Mouse (Mus musculus) cerebellum, postnatal 14 days (tissue): ENCODE results near the gene Pkp4.

ENCODE experiments used
- DNase-seq, 2 experiments: peaks; one replicate each; pipeline ENCODE4 v3.0.0; 2021; ENCODE audit warnings: mixed read lengths in 2 of 2

The Pkp4 gene

DNA sequence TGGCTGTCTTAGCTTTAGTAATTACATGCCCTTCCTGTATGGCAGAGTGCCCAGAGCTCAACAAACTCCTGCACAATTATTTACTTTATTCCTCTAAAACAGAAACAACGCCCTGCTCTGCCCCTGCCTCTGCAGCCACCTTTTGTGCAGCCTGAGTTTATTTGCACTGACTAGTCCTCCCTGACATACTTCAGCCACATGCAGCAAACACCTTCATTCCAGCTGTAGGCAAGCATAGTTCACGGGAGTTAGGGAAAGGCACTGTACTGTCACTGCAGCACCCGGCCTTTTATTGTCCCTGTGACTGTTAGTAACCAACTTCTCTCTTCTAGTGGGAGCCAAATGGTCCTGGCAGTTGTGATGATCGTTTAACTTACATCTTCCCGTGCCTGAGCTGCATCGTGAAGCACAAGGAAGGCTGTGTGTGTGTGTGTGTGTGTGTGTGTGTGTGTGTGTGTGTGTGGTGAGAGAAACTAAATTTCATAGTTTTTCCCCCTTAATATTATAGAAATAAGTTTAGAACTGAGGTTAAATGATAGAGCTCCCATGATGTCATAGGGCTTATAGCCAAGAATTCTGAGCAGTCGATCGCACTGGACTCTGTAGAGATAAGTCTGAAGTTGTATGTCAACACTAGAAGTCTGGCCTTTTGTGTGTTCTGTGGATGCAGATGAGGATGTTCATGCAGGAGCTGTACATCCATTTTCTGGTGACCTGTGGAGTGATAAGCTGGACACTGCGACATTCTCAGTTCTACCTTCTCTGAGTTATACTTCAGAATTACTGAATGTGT is 59.5 kb downstream of the Pkp4 start:
- DNase-seq = no peak

DNA sequence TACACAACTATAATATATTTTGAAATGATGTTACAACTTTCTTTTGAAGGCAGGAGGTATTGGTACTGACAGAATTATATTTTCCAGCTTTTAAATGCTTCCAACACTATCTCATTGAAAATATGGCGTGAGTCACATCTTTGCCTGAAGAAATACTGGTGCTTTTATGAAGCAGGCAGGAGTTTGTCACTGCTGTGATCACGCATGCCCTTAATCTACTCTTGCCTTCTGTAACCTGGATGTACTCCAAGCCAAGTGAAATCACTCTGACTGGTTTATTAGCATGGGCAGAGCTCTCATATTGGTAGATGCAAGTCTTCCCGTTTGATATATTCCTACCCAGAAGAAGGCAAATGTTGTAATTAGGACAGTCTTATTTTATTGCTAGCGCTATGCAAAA is 65.7 kb downstream of the Pkp4 start:
- peak in 1 of 2 experiments; percentile 42 for DNase-seq

DNA sequence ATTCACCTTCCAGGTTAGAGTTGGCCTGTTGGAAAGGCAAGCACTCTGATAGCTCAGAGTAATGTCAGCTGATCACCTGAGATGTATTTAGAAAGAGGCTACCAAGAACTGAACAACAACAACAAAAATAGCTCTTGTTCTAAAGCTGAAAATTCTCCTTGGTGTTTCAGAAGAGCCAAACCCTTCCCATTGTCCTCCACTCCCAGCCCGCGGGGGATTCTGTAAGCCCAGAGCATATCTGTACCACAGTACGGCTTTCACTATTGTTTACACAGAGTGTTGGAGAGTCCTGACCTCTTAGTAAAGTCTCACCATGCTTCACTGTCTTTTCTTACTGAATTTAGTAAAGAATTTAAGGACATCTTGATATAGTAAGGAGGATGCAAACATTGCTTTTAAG is 66.4 kb downstream of the Pkp4 start:
- no peak for DNase-seq

DNA sequence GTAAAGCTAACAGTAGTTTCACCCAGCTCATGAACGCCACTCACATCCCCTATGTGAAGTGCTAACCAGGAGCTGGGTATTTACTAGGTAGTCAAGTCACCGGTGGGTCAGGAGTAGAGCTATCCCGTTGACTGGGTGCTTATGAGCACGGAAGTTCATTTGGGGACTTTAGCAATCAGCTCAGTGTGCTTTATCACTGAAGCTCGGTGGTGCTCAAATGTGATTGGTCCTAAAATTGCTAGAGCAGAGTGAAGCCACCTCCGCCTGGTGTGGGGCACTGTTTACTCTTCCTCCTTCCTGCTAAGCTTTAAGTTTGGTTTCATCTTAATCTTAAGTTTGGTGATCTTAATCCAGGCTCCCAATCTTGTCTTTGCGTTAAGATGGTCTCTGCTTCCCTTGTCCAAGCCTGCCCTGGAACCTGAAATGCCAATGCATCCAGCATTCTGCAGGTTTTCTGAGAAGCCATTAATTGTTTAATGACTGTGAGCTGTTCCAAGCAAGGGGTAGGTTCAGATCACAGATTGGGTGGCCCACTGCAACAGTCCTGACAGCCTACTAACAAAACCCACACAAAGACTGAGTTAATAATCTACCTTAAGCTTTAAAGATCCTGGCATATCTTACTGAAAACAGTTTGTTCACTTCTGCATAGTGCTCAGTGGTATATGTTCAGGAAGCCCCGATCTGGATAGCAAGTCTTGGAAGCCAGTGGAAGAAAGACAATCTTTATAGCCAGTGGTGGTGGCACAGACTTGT is 67.0 kb downstream of the Pkp4 start:
- no peak for DNase-seq

DNA sequence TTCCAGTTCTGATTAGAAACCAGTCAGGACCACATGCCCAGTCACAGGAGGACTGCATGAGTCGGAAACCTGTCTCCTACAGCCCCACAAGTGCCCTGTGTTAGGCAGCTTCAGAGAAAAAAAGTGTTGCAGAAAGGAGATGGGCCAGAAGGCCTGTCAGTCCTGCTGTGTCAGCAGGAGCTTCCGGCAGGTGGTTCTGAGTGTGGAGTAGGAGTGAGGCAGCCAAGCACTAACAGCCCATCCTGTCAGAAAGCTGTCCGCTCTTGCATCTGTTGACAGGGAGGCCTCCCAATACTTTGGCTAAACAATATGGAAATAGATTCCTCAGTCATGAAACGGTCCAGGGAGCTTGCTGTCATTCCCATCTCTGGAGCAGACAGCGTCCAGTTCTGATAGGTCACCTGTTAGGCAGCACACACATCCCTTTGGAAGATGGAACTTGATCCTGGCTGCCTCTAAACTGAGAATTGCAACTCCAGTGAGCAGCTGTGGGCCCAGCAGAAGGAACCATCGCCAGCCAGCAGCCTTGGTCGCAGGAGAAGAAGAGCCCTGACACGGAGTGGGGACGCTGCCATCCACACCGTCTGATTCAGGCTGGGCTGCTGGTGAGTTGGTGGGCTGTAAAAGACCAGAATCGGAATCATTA is 68.7 kb downstream of the Pkp4 start:
- DNase-seq = peak; percentile 59 to 63

DNA sequence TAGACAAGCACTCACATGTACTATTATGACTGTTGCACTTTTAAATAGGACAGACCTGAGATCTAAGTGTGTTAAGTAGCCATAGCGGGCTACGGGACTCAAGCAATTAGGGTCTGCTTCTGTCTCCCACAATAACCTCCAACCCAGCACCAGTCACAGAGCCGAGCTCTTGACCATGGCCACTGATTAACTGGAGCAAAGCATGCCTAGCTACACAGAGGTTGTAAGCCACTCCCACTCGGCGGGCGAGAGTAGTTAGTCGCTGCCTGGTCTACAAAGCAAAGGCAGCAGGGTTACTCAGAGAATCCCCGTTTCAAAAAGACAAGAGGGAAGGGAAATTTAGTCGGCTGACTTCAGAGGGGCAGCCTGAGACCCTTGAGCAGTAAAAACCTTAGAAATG is 70.0 kb downstream of the Pkp4 start:
- DNase-seq = no peak

DNA sequence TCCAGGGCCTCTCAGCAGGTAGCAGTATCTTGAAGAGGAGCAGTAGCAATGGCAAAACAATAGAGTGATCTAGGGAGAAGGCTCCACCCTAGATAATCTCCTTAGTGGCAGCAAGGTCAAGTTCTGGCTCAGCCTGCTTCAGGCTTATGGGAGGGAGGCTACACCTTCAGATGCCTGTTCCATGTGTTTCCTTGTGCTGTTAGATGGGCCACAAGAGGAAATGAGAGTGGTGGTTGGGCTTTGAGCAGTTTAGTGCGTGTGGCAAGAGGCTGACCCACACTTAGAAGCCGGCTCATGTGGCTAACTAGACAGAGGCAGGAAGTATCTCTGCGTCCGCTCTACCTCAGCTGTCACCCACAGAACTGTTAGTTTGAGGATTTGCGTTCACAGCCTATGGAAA is 70.9 kb downstream of the Pkp4 start:
- no peak for DNase-seq

DNA sequence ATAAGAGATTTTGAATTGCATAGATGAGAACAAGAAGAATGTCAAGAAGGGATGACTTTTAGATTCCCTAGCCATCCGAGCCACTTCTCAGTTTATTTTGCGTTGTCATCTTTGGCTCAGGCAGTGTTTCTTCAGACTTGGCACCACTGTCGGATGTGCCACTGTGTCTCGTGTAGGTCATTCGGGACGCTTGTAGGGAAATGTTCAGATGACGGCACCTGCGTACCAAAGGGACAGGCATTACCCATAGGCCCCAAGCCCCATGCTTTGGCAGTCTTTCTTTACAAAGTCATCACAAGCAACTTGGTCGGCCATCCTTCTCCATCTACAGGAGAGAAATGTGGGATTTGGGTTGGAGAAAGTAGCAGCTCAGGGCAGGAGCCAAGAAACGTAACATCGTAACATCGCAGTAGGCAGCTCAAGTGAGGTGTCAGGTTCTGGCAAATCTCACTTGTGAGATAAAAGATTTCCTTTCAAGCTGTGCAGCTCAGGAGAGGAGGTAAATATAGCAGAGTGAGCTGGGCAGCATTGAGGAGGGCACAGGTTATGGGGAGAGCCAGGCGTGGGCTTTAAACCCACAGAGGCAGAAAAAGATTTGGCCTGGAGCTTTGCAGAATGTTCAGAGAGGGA is 72.8 kb downstream of the Pkp4 start:
- peak; percentile 32 to 50 for DNase-seq

DNA sequence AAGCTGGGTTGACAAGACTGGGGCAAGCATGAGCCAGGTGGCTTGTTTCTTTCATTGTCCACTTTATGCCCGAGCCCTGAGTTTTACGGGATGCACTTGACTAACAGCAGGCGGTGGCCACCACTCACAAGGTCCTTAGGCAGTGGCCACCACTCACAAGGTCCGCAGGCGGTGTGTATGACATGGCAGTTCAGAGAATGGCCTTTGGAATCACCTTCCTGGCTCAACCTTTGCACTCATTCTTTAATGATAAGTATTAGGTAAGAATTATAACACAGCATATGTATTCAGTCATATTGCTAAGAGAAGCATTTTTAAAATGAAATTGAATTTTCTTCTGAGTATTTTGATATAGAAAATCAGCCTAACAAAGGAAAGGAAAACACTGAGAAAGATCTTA is 73.3 kb downstream of the Pkp4 start:
- DNase-seq = no peak

DNA sequence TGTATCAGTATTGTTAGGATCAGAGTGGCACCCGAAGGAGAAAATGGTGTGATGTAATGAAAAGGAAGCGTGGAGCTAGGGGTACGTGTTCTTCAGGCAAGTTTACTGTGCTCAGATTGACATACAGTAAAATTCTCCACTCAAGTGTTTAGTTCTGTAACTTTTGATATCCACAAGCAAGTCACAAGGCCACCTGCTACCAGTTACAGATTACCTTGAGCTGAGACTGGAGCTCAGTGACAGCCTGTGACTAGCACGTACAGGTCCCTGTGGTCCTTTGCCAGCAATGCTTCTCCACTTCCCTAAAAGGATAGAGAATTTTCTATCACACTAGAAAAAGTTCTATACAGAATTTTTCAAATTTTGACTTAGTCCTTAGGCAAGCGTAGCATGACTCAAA is 73.9 kb downstream of the Pkp4 start:
- no peak for DNase-seq

DNA sequence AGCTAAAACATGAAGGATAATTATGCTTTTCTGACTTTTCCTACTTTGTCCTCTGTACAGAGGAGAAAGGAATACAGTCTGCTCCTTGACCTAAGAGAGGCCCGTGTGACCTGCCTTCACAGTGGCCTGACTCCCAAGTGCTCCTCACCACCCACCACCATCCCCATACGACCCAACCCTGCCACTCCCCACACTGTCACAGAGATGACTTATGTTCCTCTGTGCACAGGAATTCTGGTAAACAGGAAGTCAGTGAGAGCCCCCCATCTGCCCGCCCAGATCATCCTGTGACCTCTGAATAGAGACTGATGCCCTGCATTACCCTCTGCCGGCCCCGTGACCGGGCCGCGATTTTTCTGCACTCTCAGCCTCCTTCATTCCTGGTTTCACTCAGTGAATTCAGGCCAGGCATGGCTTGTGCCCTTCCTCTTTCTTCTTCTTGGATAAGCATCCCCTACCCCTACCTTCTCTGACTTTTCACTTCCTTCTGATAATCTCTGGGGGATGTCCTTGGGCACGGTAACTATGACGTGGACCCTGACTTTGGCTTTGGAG is 79.3 kb downstream of the Pkp4 start:
- no peak for DNase-seq

DNA sequence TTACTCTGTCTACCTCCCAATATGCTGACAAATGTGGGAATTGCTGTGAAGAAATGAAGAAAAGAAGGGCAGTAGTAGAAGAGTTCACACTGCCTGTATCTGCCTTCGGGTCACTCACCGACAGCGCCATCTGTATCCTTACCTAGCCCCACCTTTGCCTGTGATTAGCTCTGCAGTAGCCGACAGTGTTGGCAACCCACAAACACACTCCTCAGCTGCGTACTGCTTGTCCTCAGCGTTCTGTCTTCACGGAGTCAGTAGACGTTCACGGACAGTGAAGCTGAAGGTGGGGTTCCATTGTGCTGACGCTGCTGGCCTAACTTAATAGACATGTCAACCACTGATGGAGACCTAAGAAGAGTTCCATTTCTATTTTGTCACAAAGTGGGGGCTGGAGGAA is 81.5 kb downstream of the Pkp4 start:
- DNase-seq = no peak

DNA sequence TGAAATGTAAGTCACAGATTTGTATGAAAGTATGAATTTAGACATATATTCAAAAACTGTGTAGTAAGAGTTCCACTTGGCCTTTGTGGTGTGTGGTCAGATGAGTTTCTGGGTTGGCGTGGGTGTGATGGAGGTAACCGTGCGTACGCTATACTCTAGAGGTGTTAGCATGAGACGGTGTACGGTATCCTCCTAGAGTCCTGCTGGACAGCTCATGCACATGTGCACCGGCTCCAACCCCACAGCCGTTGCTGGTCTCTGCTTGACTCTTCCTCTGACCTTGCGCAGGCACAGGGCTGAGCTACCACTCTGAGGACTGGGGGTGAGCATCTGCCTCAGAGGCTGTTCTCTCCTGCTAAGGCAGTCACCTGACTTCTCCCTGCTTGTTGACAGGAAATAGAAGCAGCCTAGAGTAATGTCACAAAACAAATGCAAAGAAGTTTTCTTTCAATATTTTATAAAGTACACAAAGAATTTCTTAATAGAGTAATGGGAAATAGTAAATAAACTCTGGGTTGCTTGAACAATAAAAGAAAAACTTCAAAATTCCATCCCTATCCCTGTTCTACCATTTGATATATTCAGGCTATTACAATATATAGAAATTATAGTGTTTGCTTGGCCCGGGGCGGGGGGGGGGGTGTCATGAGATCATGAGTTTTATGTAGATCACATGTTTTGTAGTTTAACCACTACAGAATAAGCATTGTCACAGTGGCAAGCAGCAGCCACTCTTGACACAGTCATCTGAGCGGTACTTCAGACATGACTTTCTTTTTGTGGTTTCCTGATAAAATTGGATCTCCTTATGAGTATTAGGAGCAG is 83.8 kb downstream of the Pkp4 start:
- no peak for DNase-seq

DNA sequence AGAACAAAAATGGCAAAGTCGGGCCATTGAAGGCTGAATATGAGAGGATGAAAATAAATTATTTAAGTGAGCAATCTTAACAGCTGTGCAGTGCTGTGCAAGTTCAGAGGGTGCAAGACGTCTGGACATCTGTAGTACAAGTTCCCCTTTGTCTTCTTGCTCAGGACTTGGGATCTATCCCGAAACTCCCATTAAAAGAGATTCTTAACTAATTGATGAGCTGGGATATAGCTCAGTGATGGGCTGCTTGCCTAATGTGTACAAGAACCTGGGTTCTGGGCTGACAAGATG is 84.4 kb downstream of the Pkp4 start:
- no peak for DNase-seq

DNA sequence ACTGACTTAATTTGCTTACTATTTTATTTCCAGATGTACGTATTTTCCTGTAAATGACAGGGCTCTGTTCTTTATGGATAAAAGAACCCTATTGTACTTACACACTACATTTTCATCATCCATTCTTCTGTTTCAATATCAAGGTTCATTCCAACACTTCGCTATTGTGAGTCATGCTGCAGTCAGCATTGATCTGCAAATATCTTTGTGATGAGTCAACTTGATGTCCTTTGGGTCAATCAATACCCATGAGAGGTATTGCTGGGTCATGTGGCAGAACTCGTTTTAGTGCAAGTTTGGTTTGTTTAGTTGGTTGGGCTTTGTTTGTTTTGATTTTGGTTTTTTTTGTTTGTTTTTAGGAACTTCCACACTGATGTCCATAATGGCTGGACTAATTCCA is 88.2 kb downstream of the Pkp4 start:
- DNase-seq = no peak

DNA sequence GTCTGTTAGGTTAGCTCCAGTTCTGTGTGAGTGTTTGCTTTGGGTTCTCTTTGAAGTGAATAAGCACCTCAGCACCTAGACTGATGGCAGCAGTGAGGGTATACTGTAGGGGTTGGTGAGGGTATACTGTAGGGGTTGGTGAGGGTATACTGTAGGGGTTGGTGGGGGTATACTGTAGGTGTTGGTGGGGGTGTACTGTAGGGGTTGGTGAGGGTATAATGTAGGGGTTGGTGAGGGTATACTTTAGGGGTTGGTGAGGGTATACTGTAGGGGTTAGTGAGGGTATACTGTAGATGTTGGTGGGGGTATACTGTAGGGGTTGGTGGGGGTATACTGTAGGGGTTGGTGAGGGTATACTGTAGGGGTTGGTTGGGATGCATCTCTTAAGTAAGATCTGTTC is 92.2 kb downstream of the Pkp4 start:
- DNase-seq = no peak

DNA sequence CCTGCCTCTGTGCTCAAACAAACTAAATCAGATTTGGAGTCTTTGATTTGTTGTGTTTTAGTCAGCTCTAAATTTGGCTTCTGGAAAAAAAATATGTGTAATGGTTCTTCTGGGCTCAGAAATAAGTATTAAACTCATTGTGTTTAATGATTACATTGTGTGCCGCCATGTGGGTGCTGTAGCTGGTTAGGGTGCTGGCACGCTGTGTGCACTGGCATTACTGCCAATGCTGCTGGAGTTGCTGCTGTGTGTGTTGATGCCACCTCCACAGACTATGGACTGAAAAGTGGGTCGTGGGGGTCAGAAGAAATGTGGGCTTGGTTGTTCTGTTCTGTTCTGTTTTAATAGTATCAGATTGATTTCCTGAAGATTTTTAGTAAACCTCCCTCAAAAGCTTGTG is 92.8 kb downstream of the Pkp4 start:
- no peak for DNase-seq

DNA sequence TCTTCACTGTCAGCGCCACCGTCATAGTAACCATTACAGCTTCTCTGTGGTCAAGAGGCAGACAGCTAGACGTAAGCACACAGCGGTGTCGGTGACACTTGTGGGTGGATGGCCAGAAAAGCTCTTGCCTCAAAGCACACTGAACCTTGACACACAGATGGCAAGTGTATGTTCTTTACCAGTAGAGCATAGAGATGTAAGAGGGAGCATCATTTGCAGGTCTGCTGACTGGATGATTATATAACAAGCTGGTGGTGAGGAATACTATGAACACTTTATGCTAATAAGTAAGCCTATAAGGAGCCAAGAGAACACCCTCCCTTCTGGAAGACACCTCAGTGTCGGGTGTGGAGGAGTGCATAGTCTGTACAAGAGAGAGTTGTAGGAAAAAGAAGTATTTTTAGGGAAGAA is 98.2 kb downstream of the Pkp4 start:
- no peak for DNase-seq

DNA sequence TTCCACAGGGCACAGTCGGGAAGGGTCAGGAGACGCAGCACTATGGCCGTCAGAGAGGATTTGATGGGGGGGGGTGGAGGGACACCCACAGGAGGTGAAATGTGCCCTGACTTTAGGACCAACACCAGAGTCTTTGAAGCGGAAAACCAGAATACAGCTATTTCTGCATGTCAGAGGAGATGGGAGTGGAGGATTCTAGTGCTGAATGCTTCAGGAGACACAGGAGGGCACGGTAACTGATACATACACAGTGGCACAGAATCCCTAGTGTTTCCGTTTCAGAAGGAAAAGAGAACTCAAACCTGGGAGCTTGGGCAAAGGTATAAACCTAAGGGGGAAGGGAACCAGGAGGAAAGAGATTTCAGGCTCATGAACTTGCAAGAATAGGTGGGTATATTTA is 98.7 kb downstream of the Pkp4 start:
- no peak for DNase-seq

DNA sequence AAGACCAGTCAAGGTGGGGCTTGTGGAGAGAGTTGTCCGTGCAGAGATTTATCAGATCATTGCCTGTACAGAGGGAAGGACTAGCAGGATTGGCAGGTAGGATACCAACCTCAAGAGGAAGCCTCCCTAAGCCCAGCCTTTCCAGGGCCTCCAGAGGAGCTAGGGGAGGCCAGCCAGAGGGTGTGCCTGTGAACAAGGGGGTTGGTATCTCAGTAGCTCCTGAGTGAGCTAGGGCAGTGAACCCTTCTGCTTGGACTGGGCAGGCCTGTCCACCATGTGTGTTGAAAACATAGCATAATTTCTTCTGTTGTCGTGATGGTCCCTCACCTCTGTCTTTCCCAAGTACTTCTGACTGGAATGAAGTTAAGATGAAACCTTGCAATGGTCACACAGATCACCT is 100.6 kb downstream of the Pkp4 start:
- no peak for DNase-seq

DNA sequence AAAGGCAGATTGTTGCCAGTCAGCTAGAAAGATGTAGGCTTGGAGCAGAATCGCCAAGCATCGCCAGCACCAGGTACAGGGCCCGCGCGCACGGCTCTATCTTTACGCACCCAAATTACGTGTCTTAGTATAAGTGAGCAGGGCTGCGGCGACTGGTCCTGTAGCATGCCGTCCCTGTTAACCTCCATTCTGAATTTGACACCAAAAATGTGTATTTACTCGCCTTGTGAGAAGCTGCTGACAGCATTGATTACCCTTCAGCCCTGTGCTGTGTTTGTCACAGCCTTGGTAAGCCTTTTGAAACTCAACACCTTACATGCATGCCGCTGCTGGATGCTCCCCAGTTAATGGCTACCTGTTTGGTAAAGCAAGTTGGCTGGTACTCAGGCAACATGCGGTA is 105.8 kb downstream of the Pkp4 start:
- DNase-seq = no peak

DNA sequence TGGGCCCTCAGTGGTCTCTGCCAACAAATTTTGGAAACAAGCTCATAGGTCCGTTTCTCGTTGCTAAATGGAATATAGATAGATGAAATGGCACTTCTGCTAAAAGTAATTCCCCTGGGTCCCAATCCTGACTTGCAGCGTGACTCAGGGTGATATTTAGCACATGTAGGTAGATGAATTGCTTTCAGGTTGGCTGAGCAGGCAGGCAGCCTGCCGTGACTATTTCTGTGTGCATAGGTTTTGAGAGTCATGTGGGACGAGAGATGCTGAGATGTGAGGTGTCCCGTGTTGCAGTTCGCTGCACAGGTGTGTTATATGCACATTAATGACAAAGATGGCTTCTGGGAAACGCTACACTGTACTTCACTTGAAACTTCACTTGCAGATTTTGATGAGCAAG is 111.2 kb downstream of the Pkp4 start:
- peak in 1 of 2 experiments; percentile 23 for DNase-seq

DNA sequence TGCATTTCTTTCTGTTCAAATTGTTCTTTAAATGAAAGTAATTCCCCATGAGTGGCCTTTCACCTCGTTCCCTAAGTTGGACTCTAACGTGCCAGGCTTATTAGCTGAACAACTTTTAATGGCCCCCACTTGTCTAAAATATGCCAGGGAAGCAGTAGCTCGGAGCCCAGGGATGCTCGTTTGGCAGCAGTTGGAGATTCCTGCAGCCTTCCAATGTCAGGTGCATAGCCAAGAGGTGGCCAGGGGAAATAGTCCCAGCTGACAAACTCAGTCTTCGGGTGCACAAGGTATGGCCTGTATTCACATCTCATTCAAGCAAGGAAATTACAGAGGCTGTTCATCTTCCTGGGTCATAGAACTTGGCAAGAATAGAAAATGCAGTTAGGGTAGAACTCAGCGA is 112.1 kb downstream of the Pkp4 start:
- DNase-seq = peak in 1 of 2 experiments; percentile 28
